Mouse (Mus musculus): ENCODE measurements at regions not wholly inside any gene's neighbourhood (a gene's known extent, or its start where the extent isn't known, plus 50 kb on each side); places are given as distances from the start of the nearest gene placed in this dataset.

GRCm38 (mm10) chr12:92783362-92783761 is 934.4 kb upstream of the Sel1l start:
- Histone ChIP-seq H3K4me2 (ENCODE audit: low read depth, low read length) (no peak overlapping the region), H3K4me3 (ENCODE audit: low read depth, low read length) (no peak overlapping the region), H3K27ac (ENCODE audit: low read depth) (no peak overlapping the region), H3K9ac (replicated peaks) (no peak overlapping the region), H3K27me3 (ENCODE audit: insufficient read depth, low read length) (no peaks in the 10 kb centered on the region), H3K9me3 (ENCODE audit: low read length) (no peaks in the 10 kb centered on the region), H3K36me3 (replicated peaks; ENCODE audit: insufficient read depth, low read length) (no peaks in the 10 kb centered on the region), H3K4me1 (ENCODE audit: insufficient read depth) (no peaks in the 10 kb centered on the region)
- 62% methylated on average over 1 of the region's 1 CpGs for WGBS (ENCODE audit: insufficient replicate concordance)
- DNase-seq (no peak), ATAC-seq (no peak)
- no peak for TF ChIP-seq EP300 (IDR thresholded peaks at IDR 0.05; ENCODE audit: low read depth)
- no peak for TF ChIP-seq CTCF (IDR thresholded peaks at IDR 0.05; ENCODE audit: low read depth)

- no peak for TF ChIP-seq EP300 (IDR thresholded peaks at IDR 0.05; ENCODE audit: low read depth)
- TF ChIP-seq CTCF (IDR thresholded peaks at IDR 0.05; ENCODE audit: low read depth), result no peak
- no peak for ATAC-seq
- Histone ChIP-seq H3K4me3 (ENCODE audit: low read depth, low read length) (no peak overlapping the region), H3K36me3 (replicated peaks; ENCODE audit: insufficient read depth, low read length) (no peaks in the 10 kb centered on the region), H3K27ac (ENCODE audit: low read depth) (no peak overlapping the region), H3K27me3 (ENCODE audit: insufficient read depth, low read length) (no peaks in the 10 kb centered on the region), H3K4me1 (ENCODE audit: insufficient read depth) (no peaks in the 10 kb centered on the region), H3K4me2 (ENCODE audit: low read depth, low read length) (no peak overlapping the region), H3K9ac (replicated peaks) (no peak overlapping the region), H3K9me3 (ENCODE audit: low read length) (no peaks in the 10 kb centered on the region)
- DNase-seq, result no peak
- WGBS (ENCODE audit: insufficient replicate concordance), result 84% methylated on average over 3 of the region's 3 CpGs
These were observed 930.8 kb upstream of the Sel1l start for GRCm38 (mm10) chr12:92779695-92780292.

GRCm38 (mm10) chr12:92775668-92776067 is 926.7 kb upstream of the Sel1l start:
- no peaks in the 10 kb centered on the region for H3K4me1 ChIP-seq (ENCODE audit: insufficient read depth)
- no peaks in the 10 kb centered on the region for H3K27me3 ChIP-seq (ENCODE audit: insufficient read depth, low read length)
- H3K9ac ChIP-seq (replicated peaks), result no peak overlapping the region
- TF ChIP-seq EP300 (IDR thresholded peaks at IDR 0.05; ENCODE audit: low read depth) (no peak), CTCF (IDR thresholded peaks at IDR 0.05; ENCODE audit: low read depth) (0 out of 2 replicates have a peak, but pooled peaks have one; percentile 19)
- no peak overlapping the region for H3K4me2 ChIP-seq (ENCODE audit: low read depth, low read length)
- 40% methylated on average over 5 of the region's 5 CpGs for WGBS (ENCODE audit: insufficient replicate concordance)
- no peak overlapping the region for H3K4me3 ChIP-seq (ENCODE audit: low read depth, low read length)
- DNase-seq (no peak), ATAC-seq (no peak)
- H3K27ac ChIP-seq (ENCODE audit: low read depth), result no peak overlapping the region
- H3K9me3 ChIP-seq (ENCODE audit: low read length), result no peaks in the 10 kb centered on the region
- no peaks in the 10 kb centered on the region for H3K36me3 ChIP-seq (replicated peaks; ENCODE audit: insufficient read depth, low read length)

- 79% methylated on average over 1 of the region's 1 CpGs for WGBS (ENCODE audit: insufficient replicate concordance)
- DNase-seq (no peak), ATAC-seq (no peak)
- no peaks in the 10 kb centered on the region for H3K4me1 ChIP-seq (ENCODE audit: insufficient read depth)
- no peaks in the 10 kb centered on the region for H3K9me3 ChIP-seq (ENCODE audit: low read length)
- TF ChIP-seq CTCF (IDR thresholded peaks at IDR 0.05; ENCODE audit: low read depth) (no peak), EP300 (IDR thresholded peaks at IDR 0.05; ENCODE audit: low read depth) (no peak)
- H3K9ac ChIP-seq (replicated peaks), result no peak overlapping the region
- H3K4me3 ChIP-seq (ENCODE audit: low read depth, low read length), result no peak overlapping the region
- H3K27ac ChIP-seq (ENCODE audit: low read depth), result no peak overlapping the region
- H3K36me3 ChIP-seq (replicated peaks; ENCODE audit: insufficient read depth, low read length), result no peaks in the 10 kb centered on the region
- no peak overlapping the region for H3K4me2 ChIP-seq (ENCODE audit: low read depth, low read length)
- H3K27me3 ChIP-seq (ENCODE audit: insufficient read depth, low read length), result no peaks in the 10 kb centered on the region
These were observed 899.6 kb upstream of the Sel1l start for GRCm38 (mm10) chr12:92748576-92748975.

DNA sequence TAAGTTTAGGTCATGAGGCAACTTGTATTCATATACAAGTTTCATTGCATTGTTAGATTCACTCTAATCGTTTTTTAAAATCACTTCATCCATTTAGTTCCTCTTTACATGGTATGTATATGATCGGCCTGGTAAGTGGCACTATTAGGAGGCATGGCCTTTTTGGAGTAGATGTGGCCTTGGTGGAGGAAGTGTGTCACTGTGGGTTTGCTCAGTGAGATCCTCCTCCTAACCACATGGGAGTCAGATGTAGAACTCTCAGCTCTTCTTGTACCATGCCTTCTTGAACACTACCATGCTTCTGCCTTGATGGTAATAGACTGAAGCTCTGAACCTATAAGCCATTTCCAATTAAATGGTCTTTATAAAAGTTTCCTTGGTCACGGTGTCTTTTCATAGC is 891.9 kb upstream of the Sel1l start:
- Histone ChIP-seq H3K4me2 (ENCODE audit: low read depth, low read length) (no peak overlapping the region), H3K27ac (ENCODE audit: low read depth) (no peak overlapping the region), H3K9me3 (ENCODE audit: low read length) (no peaks in the 10 kb centered on the region), H3K9ac (replicated peaks) (no peak overlapping the region), H3K4me1 (ENCODE audit: insufficient read depth) (no peaks in the 10 kb centered on the region), H3K36me3 (replicated peaks; ENCODE audit: insufficient read depth, low read length) (no peaks in the 10 kb centered on the region), H3K27me3 (ENCODE audit: insufficient read depth, low read length) (no peaks in the 10 kb centered on the region), H3K4me3 (ENCODE audit: low read depth, low read length) (no peak overlapping the region)
- TF ChIP-seq EP300 (IDR thresholded peaks at IDR 0.05; ENCODE audit: low read depth) (no peak), CTCF (IDR thresholded peaks at IDR 0.05; ENCODE audit: low read depth) (no peak)
- 51% methylated on average over 3 of the region's 3 CpGs for WGBS (ENCODE audit: insufficient replicate concordance)
- no peak for DNase-seq
- no peak for ATAC-seq

GRCm38 (mm10) chr12:92739196-92739595 is 890.2 kb upstream of the Sel1l start:
- no peak for TF ChIP-seq CTCF (IDR thresholded peaks at IDR 0.05; ENCODE audit: low read depth)
- TF ChIP-seq EP300 (IDR thresholded peaks at IDR 0.05; ENCODE audit: low read depth), result no peak
- no peaks in the 10 kb centered on the region for H3K27me3 ChIP-seq (ENCODE audit: insufficient read depth, low read length)
- H3K4me2 ChIP-seq (ENCODE audit: low read depth, low read length), result no peak overlapping the region
- H3K36me3 ChIP-seq (replicated peaks; ENCODE audit: insufficient read depth, low read length), result no peaks in the 10 kb centered on the region
- 79% methylated on average over 3 of the region's 3 CpGs for WGBS (ENCODE audit: insufficient replicate concordance)
- H3K27ac ChIP-seq (ENCODE audit: low read depth), result no peak overlapping the region
- ATAC-seq (no peak), DNase-seq (no peak)
- no peak overlapping the region for H3K4me3 ChIP-seq (ENCODE audit: low read depth, low read length)
- no peaks in the 10 kb centered on the region for H3K4me1 ChIP-seq (ENCODE audit: insufficient read depth)
- H3K9me3 ChIP-seq (ENCODE audit: low read length), result no peaks in the 10 kb centered on the region
- no peak overlapping the region for H3K9ac ChIP-seq (replicated peaks)

Measured in liver, postnatal 0 days (tissue).